Mouse (Mus musculus): ENCODE results near the gene Cyp26b1. TPM values are rescaled to one million over a fixed set of nuclear protein-coding genes. Genes with fewer than 3 reads are reported as not detected.
A peak's percentile ranks its signal among the peaks of the same experiment; 100 is the strongest.
"Not testable (repeated sequence)": the region's sequence is repeated elsewhere in the genome, so short reads cannot be mapped to it uniquely, and the experiment has no call there.

Cyp26b1 gene
- total RNA-seq (2015; ENCODE audit: low replicate concordance) (not detected in 2 replicates), total RNA-seq (2017; ENCODE audit: low replicate concordance) (not detected in 2 replicates)

DNA sequence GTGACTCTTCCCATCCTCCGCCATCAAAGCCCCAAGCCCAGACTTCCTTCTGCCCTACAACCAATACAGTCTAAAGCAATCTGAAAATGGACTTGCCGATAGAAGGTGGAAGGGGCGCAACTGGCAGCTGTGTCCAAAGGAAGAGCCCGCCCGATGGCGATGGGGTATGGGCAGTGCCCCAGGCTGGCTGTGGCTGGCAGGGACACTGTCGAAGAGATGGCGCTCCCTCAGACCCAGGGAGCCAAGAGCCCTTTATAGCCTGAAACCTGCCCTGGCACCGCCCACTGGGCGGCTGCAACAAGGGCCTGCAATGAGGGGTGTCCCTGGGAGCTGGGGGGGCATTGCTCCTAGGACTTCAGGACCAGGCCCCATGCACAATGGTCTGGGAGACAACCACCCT lies at the start of gene Cyp26b1:
Gene Cyp26b1, minus strand, starts transcription at position 216 of the 400 bp plus-strand sequence.
- no peak for ATAC-seq (replicated peaks; ENCODE audit: low FRiP score, poor library complexity, severe bottlenecking)

DNA sequence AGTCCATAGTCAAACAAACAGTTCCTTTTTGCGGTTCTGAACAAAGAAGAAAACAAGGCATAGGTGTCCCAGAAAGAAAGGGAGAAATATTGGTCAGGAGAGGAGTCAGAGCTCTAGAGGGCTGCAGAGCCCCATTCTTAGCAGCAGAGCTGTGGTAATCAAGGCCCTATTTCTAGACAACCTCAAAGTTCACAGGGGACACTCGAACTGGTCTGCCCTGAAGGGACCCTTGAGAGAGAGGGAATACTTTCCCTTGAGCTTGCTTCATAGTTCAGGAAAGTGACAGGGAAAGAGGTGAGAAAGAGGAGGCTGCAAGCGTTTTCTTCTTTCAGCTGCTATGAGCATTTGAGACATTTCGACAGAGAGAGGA lies 47.3 kb upstream of the Cyp26b1 start:
- ATAC-seq (replicated peaks; ENCODE audit: low FRiP score, poor library complexity, severe bottlenecking), result no peak

DNA sequence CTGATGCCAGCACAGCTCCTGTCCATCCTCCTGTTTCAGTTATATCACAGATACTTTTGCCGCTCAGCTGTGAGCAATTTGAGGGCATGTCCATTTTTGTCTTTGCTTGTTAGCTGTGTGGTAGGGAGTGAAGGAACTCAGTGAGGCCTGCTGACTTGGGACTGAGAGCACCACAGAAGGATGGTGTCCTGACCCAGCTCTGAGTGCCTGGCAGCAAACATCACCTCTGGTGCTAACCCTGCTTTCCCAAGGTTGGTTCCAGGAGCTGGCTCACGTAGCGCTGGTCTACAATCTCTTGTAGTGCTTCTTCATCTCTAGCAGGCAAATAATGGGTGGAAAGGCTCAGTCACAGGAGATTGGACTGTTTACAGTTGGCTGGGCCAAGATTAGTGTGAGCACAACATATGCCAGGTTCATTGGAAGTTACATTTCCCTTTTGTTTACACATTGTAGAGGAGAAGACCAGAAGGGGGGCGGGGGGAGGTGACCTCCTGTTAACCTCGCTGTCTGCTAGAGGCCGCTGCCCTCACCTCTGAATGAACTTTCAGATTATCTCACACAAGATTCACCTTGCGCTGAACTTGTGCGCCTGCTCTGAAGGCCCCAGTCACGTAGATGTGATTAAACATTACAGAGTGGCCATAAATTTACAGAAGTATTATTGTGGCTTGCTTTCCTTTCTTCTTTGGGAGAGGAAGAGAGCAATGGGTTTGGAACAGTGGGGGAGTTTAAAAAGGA lies 46.8 kb upstream of the Cyp26b1 start:
- no peak for ATAC-seq (replicated peaks; ENCODE audit: low FRiP score, poor library complexity, severe bottlenecking)

DNA sequence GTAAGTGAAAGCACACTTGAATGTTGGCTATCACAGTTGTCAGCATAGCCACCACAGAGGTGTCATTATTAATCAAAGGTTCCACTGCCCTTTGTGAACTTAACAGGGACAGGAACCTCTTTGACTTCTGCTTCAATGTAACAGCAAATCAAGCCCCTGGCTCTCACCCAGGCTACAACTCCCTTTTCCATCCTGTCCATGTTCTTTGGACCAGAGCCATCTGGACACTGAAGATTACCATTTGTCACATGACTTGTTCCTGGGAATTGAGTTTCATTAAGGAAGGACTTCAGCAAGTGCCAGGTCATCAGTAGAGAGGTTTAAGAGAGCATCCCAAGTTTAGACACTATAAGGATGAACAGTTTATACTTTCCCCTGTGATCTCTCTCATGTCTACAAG lies 44.5 kb upstream of the Cyp26b1 start:
- no peak for ATAC-seq (replicated peaks; ENCODE audit: low FRiP score, poor library complexity, severe bottlenecking)

DNA sequence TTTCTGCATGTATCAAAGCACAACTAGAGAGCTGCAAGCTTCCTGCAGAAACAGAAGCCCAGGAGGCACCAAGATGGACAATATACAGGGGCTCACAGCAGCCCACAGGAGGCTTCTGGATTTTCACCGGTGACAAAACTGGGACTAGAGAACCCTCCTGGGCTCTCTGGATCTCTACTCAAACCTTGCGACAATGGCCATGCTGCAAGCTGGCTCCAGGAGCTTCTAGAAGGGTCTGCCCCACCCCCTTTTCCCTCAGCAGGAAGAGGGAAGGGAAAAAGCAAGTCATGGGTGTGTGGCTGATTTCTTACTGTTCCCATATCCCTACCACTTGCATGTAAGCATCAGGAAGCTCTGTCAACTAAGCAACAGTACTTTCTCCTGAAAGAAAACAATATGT lies 37.9 kb upstream of the Cyp26b1 start:
- no peak for ATAC-seq (replicated peaks; ENCODE audit: low FRiP score, poor library complexity, severe bottlenecking)

- ATAC-seq (replicated peaks; ENCODE audit: low FRiP score, poor library complexity, severe bottlenecking), result no peak
These were observed 36.6 kb upstream of the Cyp26b1 start for GRCm38 (mm10) chr6:84630276-84630675.

GRCm38 (mm10) chr6:84628831-84629230 lies 35.1 kb upstream of the Cyp26b1 start:
- ATAC-seq (replicated peaks; ENCODE audit: low FRiP score, poor library complexity, severe bottlenecking), result no peak

DNA sequence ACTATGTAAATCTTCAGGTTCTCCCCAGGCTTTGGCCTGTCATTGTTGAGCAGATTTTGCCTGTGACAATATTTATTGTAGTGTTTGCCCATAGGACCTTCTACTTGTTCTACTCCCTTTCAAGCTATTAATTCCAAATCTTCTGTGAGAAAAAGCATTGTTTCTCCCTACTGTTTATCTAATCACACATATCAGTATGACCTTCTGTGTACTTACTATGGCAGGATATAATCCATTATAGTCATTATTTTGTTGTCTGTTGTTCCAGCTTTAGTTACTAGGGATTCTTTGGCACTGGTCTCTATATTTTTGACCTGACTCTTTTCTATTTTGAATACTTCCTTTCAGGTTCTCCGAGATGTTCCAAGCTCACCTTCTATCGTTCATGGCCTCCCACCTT lies 32.7 kb upstream of the Cyp26b1 start:
- ATAC-seq (replicated peaks; ENCODE audit: low FRiP score, poor library complexity, severe bottlenecking), result no peak

- ATAC-seq (replicated peaks; ENCODE audit: low FRiP score, poor library complexity, severe bottlenecking), result no peak
These were observed 25.5 kb upstream of the Cyp26b1 start for GRCm38 (mm10) chr6:84619166-84619565.

GRCm38 (mm10) chr6:84617051-84617450 lies 23.3 kb upstream of the Cyp26b1 start:
- no peak for ATAC-seq (replicated peaks; ENCODE audit: low FRiP score, poor library complexity, severe bottlenecking)

DNA sequence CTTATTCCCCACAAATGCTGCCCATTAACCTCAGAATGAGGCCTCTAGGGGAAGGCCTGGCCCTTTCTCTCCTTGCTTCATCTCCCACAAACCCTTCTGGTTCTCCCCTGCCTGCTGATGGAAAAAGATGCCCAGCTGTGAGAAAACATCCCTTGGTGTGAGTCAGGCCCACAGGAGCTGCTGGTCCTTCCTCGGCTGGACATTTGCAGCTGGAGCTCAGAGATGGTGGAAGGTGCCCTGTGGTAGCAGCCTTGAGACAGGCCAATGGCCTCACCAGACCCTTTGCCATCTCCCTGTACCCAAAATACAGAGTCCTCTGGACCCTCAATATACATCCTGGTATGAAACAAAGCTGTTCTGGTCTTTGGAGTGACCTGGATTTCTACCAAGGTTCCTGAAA lies 22.9 kb upstream of the Cyp26b1 start:
- ATAC-seq (replicated peaks; ENCODE audit: low FRiP score, poor library complexity, severe bottlenecking), result no peak

DNA sequence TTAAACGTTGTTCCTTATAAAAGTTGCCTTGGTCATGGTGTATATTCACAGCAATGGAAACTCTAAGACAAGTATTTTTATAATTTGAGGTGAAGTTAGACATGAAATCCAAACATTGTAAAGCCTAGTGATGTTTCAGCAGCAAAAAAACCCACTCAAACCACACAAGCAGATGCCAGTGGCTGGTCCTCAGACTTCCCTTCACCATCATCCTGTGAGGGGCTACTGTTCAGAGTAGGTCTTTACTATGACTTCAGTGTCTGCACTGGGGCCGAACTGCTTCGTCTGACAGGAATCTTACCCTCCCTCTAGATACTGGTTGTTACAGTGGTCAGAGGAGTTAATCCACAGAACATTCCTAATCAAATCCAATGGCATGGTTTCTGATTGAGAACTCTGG lies 19.9 kb upstream of the Cyp26b1 start:
- no peak for ATAC-seq (replicated peaks; ENCODE audit: low FRiP score, poor library complexity, severe bottlenecking)

GRCm38 (mm10) chr6:84601136-84601889 lies 7.6 kb upstream of the Cyp26b1 start:
- no peak for ATAC-seq (replicated peaks; ENCODE audit: low FRiP score, poor library complexity, severe bottlenecking)

GRCm38 (mm10) chr6:84599296-84599695 lies 5.6 kb upstream of the Cyp26b1 start:
- not testable (repeated sequence) for ATAC-seq (replicated peaks; ENCODE audit: low FRiP score, poor library complexity, severe bottlenecking)

DNA sequence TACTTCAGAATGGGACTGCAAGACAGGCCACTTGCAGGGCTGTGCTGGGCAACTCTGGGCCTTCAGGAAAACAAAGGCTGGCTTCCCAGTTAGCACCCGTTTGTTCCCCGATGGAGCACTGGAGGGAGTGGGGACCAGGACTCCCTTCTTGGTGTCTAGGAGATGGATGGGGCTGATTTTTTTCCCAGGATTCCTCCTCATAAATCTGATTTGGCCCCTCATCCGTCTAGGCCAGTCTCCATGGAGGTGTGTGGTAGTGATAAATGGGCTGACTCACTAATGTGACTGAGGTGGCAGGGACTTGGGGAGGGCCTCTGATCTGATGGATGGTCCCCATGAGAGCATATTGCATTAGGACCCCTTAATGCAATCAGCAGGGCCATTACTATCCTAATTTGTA lies 5.0 kb upstream of the Cyp26b1 start:
- no peak for ATAC-seq (replicated peaks; ENCODE audit: low FRiP score, poor library complexity, severe bottlenecking)

DNA sequence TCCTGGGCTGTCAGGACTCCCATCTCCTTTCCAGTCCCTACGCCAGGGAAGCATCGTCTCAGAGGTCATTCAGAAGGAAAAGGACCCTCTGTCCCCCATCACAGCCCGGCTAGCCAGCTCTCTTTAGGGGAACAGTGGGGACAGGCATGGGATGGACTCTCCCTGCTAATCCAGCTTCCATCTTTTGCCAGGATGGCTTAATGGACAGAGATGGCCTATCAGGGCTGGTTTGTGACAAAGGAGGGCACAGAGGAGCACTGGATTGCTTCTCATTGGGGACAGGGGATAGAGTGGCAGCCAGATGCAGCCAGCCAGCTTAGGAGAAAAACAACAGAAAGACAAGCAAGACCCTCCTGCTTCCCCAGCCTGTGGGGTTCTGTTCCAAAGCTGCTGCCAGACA lies 918 bp upstream of the Cyp26b1 start:
- no peak for ATAC-seq (replicated peaks; ENCODE audit: low FRiP score, poor library complexity, severe bottlenecking)

DNA sequence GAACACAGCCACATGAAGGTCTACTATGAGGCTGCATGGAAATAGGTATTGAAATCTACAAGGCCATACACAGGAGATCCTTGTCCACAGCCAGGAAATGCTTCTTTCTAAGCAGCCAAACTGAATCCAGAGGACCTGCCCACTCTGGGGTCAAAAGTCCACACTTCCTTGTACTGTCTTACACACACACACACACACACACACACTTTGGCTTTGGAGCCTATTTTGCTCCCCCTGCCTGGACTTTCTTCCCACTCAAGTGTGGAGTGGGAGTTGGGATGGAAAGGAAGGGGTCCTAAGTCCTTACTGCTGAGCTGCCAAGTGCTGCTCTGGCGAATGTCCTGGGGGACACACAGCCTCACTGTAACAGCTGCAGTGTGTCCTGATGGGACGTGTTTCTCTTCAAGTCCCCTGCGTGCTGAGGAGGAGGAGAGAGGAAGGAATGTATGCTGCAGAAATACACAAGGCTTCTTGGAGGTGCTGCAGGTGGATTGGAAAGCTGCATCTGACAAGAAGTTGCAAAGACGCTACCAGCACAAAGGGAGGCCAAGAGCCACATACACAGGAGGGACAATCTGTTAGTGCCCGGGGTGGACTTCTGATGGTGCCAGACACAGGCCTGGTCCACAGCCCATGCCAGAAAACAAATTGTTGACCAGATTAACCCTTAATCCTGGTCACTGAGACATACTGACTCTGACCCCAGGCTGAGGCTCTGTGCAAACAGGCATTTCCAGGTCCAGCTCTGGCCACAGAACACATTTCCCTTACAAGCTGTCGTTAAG lies 2.6 kb downstream of the Cyp26b1 start:
- no peak for ATAC-seq (replicated peaks; ENCODE audit: low FRiP score, poor library complexity, severe bottlenecking)

GRCm38 (mm10) chr6:84589742-84590686 lies 3.7 kb downstream of the Cyp26b1 start:
- ATAC-seq (replicated peaks; ENCODE audit: low FRiP score, poor library complexity, severe bottlenecking), result peak; percentile 70; the same call in 1 of the 2 replicates

DNA sequence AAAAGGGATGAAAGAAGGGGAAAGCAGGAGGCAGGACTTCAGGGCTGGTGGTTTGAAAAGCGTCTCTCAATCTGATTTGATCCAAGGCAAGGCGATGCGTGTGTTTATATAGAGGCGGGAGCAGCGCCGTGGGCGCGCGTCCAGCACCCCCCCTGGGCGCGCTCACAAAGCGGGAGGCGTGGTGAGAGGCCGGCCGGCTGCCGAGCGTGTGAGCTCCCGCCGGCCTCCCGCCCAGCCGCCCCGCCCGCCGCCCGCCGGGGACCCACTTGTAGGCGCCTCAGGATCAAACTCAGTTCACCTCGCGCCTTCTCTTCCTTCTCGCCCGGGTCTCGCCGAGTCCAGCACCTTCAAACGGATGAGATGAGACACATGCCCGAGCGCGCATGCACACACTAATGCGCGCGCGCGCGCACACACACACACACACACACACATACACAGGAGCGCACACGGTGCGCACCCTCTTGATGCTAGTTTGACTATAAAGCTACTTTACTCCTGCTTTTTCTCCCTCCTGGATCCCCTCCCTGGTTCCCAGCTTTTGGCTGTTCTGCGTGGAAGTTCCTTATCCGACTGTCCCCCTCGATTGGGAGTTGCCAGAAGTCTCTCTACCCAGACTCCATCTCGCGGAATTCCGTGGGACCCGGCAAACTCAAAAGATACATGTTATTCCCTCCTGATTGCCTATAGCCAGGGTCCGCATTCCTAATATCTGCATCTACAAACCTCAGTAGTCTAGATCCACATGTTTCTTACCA lies 4.6 kb downstream of the Cyp26b1 start:
- no peak for ATAC-seq (replicated peaks; ENCODE audit: low FRiP score, poor library complexity, severe bottlenecking)
